Mouse (Mus musculus): Measurements from ENCODE around the gene Gm21983.
A peak's percentile ranks its signal among the peaks of the same experiment; 100 is the strongest.

The Gm21983 gene

DNA sequence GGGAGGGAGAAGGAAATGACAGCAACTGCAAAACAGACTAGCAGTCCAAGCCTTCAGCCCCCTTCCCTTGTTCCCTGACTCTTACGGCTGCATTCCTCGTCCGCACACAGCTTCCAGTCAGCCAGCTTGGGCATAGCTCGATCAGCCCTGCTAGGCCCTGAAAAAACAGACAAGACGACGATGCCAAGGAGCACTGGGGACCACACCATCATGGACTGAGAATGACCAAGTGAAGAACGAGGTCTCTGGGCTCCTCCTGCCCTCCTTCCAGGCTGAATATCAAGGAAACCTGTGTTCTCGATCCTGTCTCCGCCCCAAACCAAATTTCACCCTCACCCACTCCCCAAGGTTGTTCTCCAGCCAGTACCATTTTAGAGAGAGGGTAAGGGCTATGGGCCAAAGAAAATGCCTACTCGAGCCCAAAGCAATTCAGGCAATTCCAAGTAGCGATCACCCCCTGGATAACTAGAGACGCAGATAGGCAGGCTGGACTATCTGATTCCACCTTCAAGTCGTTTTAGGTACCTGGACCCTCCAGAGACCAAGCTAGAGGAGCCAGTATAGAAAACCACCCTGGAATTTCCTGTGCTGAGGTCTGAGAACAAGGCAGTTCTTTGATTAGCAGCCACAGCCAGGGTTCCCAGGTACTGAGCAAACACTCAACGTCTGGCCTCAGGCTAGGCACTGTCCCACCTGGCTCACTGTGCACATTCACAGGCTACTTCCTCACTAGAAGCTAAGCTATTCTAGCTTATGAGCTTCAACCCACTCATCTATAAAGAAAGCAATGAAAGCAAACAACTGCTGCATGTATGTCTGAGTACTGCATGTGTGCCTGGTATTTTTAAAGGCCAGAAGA is at the start of gene Gm21983, which contains the start of gene Mia:
Gene Gm21983, minus strand, starts transcription at position 250 of the 859 bp plus-strand sequence.
Gene Mia, minus strand, starts transcription at position 321 of the 859 bp plus-strand sequence.
- DNase-seq: no peak

DNA sequence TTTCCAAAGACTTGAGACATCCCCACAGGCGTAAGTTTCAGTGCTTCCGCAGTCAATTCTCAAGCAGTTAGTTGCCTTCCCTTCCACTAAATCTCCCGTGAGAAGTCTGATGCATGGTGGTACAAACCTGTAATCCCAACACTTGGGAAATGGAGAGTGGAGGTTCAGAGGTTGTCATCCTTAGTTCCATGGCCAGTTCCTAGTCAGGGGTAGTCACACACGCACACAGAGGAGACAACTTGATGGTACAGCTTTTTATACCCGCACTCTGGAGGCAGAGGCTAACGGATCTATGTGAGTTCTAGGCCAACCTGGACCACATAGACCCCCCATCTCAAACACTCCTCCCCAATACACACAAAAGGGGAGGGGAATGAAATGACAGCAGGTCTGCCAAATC is 48.0 kb upstream of the Gm21983 start:
- DNase-seq: no peak

DNA sequence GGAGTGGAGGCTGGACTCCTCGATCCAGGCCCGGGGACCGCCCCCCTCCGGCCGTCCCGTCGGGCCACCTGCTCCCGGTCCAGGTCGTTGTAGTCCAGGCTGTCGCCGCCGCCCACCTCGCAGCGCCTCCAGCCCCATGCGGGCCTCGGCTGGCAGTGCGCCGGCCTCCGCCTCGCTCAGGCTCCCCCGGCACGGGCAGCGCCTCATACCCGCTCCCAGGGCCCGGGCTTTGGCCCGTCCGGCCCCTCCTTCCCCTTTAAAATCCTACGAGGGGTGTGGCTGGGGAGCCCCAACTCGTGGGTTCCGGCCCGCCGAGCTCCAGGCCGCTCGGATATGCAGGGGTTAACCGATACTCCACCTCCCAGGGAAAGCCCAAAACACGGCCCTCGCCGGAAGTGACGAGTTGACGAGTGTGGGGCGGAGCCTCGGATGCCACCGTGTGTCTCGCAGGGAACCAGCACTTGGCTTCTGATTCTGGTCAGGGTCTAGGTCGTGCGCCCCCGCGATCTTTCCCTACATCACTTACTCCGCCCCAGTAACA is 47.5 kb upstream of the Gm21983 start, which contains the start of gene Itpkc:
Gene Itpkc, minus strand, starts transcription at position 381 of the 541 bp plus-strand sequence.
- DNase-seq: peak; percentile 98

DNA sequence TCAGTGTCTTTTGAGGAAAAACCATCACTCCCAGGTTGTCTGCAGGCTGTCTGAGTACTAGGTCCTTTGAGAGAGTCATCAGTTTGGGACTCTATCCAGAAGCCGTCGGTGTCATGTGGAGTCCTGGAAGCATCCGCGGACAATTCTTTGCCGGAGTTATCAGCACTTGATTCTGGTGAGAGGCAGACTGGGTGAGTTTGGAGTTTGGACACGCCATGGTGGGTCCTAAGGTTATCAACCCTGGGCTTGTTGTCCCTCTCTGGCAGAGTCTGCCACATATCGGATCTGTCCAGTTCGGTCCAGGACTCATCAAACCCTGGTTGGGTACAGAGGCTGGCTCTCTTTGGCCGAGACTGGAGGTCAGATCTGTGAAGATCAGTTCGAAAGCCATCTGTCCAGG is 46.8 kb upstream of the Gm21983 start:
- DNase-seq: no peak

DNA sequence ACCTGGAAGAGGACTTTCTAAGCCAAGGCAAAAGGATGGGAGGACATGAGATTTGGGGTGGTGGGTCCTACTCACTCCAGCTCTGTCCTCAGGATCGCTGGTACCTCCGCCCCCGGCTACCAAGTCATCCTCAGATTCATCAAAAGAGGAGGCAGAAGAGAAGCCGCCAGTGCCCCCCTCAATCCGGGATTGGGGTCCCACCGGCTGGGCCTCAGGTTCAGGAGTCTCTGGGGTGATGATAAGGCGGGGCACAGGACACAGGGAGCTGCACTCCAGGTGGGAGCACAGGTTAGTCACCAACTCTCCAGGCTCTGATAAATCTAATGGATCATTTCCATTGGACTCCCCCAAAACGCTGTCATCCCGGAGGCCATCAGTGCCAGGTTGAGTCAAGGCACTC is 46.4 kb upstream of the Gm21983 start:
- DNase-seq: no peak

DNA sequence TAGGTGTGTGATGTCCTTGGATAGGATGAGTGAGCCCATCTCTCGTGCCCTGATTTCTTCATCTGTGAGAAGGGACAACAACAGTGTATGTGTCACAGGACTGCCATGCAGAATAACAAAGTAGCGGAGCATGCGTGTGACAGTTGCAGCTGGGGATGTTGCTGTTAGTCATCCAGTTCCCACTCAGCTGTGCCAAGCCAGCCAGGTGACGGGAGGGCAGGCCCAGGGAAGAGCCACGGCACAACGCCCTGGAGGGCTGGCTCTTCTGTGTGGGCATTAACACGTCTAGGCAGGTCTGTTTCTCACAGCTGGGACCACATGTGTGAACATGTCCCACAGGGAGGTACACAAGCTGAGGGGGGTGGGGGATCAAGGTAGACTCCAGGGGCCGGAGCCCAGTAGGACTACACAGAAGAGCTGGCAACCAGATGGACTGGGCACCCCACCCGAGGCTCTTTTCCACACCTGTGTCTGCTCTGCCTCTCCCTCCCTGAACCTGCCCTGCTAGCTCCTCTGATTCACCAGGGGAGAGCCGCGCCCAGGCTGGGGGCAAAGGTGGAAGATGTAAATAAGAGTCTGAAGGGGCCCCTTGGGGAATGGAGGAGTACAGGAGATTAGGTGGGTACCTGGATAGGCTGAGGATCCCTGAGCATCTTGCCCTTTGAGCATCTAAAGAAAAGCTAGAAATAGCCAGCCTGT is 44.1 kb upstream of the Gm21983 start:
- no peak for DNase-seq

DNA sequence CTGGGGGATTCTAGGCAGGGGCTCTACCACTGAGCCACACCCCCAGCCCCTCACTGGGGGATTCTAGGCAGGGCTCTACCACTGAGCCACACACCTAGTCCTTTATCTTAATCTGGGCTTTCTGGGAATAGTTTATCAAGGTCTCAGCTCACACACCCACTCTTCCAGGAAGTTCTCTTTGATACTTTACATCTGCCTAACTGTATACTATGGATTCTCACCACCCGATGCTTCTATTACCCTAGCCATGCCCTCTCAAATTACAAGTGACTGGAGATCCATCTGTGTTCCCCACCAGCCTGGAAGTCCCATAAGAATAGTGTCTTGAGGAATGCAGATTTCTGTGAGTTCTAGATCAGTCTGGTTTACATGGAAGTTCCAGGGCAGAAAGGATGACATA is 41.7 kb upstream of the Gm21983 start:
- no peak for DNase-seq

DNA sequence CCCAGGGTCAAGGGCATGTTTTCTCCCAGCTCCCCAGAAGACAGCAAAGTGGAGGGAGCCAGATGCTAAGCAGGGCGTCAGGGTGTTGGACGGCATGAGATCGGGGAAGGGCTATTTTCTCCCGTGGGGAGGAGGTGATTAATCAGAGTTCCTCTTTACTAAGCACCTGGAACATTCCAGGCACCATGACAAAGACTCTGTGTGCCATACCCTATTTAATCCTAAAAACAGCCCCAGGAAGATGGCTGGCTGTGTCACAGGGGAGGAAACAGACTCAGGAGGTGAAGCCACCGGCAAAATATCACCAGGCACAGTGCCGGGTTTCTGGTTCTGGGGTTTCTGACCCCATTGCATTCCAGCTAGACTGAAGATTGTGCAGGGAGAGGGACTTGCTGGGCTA is 41.1 kb upstream of the Gm21983 start:
- DNase-seq: no peak

DNA sequence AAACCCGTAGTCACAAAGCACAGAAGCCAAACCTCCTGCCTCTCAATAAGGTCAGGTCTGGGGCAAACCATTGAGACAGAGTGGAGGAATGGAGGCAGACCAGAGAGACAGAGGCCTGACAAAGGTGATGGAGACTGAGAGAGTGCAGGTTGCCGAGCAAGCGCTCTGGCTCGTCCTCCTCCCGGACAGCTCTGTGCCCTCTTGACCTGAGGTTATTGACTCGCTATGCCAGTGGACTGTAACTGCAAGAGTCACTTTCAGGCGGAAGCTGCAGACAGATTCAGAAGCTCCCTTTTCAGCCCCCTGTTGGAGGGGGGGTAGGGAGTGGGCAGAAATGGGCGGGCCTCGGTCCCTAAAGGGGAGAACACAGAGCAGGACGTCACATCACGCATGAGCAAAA is 39.1 kb upstream of the Gm21983 start:
- no peak for DNase-seq

DNA sequence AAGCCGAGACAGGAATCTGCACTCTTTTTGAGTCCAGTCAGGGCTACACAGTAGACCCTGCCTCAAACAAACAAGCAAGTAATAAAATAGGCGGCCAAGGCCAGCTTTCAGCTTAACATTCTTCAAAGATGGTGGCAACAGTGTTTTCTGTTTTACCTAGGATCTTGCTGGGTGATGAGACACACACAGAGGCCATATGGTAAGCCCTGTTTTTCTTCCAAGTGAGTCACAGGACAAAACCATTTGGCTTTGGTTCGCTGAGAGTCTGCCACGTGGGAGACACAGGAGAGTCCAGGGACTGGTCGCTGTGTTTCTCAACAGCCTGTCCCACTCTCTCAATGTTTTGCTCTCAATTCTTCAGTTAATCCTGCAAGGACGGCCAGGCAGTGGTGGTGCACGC is 37.7 kb upstream of the Gm21983 start:
- DNase-seq: no peak

DNA sequence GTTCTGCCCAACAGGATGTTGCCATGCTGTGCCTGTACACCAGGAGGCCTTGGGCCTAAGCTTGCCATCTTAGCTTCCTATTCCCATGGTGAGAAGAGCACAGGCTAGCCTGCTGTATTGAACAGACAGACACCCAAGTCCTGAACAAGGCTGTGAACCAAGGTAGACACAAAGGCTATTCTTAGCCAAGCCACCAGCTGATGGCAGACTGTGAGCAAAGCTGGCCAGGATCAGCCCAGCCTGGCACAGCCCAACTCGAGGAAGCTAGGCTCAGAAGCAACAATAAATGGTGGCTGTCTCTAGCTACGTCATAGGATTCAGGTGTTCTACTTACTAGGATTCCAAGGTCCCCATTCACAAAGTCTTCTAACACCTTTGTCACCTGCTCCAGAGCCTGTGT is 31.7 kb upstream of the Gm21983 start:
- no peak for DNase-seq

DNA sequence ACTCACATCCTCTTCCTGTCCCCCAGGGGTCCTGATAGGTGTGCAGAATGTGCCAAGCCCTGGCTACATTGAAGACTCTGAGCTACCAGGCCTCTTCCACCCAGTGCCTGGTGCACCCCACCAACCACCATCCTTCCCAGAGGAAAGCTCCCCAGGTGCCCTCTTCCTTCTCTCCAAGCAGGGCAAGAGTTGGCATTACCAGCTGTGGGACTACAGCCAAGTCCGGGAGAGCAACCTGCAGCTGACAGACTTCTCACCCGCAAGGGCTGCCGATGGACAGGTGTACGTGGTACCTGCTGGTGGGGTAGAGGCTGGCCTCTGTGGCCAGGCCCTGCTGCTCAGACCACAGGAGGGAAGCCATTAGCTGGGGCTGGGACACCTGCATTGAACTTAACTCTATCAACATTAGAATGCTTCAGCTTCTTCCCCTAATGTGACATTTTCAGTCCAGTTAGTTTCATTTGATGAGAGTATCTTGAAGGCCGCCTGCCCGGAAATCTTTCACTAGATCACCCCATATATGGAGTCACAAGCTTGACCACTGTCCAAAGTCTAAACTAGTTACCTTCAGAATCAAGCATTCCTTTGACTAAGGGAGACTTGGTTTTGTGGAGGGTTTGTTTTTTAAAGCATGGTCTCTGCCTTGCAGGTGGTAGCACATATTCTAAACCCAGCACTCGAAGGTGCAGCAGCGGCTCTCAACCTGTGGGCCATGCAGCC is 23.0 kb upstream of the Gm21983 start:
- DNase-seq: no peak

DNA sequence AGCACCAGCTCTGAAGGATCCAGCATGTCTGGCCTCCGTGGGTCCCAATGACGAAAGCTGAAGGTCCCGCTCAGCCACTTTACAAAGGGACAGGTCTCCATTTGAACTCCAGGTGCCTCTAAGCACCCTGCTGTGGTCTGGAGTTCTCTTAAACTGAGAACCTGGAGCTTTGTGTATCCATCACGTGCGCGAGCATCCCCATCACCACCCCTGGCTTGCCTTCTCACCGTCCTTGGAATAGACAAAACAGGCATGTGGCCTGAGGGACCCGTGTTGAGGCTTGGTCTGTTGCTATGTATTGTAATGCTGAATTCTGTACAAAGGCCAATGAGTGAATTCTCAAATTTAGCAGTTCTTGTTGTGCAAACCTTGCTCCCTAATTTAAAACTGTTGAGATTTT is 17.9 kb upstream of the Gm21983 start:
- no peak for DNase-seq

DNA sequence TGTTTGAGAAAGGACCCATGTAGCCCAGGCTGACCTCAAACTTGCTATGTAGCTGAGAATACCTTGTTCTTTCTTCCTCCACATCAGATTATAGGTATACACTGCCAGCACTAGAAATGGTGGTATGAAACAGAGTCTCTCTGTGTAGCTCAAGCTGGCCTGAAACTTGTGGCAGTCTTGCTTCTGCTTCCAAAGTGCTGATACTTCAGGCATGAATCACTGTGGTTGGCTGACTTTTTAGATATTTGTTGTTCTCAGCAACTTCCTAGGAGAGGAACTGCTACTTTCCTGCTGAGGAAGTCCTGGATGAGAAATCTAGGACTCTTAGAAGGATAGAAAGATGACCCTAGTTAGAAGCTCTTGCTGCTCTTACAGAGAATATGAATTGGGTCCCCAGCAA is 17.5 kb upstream of the Gm21983 start:
- DNase-seq: no peak

DNA sequence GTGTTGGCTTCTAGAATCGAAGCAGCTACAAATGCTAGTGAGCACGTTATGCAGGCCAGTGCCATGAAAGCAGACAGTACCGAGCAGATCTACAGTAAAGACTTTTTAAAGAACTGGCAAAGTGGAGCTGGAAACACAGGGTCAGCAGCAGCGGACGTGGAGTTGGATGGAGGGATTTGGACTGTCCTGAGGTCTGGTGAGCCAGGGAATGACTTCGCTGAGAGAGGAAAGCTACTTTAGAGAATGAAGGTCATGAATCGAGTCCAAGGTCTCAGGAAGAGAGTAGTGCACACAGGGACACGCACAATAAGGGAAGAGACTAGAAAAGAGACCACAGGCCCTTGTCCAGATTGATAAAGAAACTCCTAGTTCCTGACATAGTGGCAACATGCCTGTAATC is 16.7 kb upstream of the Gm21983 start:
- DNase-seq: no peak

DNA sequence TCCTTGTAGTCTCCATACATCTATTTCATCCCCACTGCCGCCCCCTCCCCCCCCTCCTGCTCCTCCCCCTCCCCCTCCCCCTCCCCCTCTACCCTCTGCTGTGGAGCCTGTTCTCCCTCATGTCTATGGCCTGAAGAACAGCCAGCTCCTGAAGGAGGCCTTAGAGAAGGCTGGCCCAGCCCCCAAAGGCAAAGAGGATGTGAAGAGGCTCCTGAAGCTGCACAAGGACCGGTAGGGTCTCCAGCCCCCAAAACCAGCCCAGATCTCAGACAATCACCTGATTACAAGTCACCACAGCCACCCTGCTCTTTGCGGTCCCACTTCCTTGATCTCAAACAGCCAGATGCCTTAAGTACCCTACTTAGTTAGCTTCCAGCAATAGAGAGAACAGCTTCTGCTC is 16.2 kb upstream of the Gm21983 start:
- DNase-seq: no peak

DNA sequence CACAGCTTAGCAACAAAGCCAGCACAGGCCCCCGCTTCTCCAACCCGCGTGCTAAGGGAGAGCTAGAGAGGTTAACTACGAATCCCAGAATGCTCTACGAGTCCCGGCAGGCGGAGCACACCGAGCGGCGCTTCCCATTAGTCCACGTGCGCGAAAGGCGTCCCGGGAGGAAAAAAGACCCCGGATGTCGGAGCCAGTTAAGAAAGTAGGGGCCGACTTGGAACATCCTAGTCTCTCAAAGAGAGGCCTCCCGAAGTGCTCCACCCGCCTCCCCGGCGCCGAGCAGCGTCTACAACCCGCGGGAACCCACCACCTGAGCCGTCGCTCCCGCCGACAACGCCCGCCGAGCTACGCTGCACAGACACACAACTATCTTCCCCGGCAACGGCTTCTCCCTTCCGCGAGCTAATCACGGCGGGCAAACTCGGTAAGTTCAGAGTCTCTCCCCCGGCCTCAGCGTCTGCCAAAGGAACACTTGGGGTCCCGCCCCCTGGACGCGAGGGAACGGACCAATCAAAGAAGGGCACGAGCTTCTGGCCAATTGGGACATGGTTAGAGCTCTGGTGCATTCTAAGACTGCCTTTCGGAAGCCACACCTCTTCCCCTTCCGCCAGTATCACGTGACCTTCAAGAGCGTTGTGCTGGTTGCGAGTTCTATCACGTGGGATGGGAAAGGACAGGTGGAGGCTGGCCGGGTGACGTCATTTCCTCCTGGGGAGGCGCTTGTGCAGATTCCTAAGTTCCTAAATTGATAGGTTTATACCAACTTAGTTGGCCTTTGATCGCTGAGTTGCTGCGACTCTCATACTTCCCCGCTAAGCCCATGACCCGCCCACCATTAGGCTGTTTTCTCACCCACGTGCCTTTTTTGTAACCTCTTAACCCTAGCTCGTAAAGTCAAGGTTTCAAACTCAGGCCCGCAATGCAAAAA is 15.1 kb upstream of the Gm21983 start, which contains the start of the genes BC024978 and Snrpa:
Gene BC024978, plus strand, starts transcription at position 101 of the 931 bp plus-strand sequence.
Gene Snrpa, minus strand, starts transcription at position 591 of the 931 bp plus-strand sequence.
- peak; percentile 97 for DNase-seq

DNA sequence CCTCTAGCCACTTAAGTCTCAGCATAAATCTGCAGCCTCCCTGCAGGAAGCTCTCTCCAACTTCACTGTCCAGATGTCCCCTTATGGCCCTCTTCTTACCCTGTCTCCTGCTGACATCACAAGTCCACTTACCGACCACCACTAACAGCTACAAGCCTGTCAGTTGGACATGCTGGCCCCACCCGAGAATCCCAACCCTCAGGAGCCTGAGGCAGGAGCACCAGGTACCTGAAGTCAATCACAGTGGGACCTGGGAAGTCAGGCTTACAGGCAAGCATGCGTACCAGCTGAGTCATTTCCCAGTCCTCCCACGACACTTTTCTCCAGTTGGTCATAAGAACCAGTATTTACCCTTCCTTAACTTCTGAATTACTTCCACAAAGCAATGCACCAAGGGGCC is 12.8 kb upstream of the Gm21983 start:
- DNase-seq: no peak

DNA sequence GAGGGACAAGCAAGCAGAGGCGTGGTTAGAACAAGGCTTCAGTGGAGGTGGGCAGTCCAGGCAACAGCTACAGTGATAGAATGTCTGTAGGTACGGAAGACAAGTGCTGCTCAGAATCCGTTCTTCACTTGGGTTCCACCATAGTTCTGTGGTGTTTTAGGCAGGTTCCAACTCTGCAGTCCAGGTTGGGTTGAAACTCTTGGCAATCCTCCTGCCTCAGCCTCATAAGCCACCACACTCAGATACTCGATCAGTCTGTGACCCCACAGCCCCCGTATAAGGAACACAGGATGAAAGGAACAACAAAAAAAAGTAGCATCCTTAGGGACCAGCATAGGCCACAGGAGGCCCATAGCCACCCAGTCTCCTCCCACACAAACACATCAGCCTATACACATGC is 11.5 kb upstream of the Gm21983 start:
- DNase-seq: no peak

DNA sequence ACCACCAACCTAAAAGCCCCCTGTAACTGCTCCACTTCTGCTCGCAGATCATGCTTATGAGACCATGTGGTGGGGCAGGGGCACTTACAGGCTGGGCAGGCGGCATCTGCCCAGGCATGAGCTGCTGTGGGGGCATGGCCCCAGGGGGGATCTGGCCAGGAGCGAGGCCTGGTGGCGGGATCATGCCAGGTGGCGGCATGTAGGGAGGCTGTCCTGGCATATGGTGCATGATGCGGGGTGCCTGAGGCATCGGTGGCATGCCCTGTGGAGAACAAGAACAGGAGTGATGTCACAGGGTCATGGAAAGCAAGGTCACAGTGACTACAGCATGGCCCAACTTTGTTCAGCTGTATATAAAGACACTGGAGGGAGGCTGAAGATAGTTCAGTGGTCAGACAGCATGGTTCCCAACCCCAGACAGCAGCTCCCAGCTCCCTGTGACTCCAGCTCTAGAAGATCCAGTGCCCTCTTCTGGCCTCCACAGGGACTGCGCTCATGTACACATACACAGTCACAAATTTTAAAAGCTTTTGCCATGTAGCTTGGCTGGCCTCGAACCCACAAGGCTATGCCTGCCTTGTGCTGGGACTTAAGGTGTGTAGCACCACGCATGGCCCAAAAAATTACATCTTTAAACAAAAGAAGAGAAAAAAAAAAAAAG is 8.5 kb upstream of the Gm21983 start:
- DNase-seq: no peak

DNA sequence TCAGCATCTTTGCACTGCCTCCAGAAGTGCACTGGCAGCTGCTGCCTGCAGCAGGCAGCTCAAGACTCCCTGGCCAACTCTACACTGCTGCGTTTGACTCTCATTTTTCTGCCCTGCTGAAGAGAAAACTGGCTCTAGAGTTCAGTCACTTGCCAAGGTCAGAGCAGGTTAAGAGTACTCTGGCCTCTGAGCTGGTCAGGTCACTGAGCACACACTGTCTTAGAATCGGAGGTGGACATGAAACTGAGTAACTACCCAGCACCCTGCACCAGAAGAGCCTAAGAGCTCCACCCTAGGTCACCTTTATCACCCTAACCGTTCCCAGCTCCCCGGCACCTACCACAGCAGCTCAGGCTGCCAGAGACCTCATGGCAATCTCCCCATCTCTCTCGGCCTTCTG is 5.1 kb upstream of the Gm21983 start:
- DNase-seq: no peak

Data from embryo, embryonic 11 days (tissue).